Mouse (Mus musculus): Measurements from ENCODE around the gene P3h1.

- TF ChIP-seq EP300 (IDR thresholded peaks at IDR 0.05; ENCODE audit: low read depth) (no peak), CTCF (IDR thresholded peaks at IDR 0.05; ENCODE audit: low read depth) (no peak)
Observed at GRCm38 (mm10) chr4:119284861-119285260, 52.1 kb downstream of the P3h1 start.

Data from liver, postnatal 0 days (tissue).